Mouse (Mus musculus) myocyte (in vitro differentiated cells): ENCODE data around the gene Slc8a1.

Experiments used
- CEBPB ChIP-seq: IDR thresholded peaks from 2 replicates; pipeline ENCODE4 v1.6.1; 2011; ENCODE audit warnings: mild to moderate bottlenecking, moderate library complexity; ENCODE audit not compliant: poor library complexity, insufficient read depth, severe bottlenecking
- E2F4 ChIP-seq: IDR thresholded peaks from one replicate; pipeline ENCODE4 v1.6.1; 2011; ENCODE audit warnings: mild to moderate bottlenecking, control low read depth, moderate library complexity; ENCODE audit not compliant: insufficient read depth
- MAX ChIP-seq: IDR thresholded peaks from one replicate; pipeline ENCODE4 v1.6.1; 2011; ENCODE audit warnings: low read depth, mild to moderate bottlenecking, control low read depth
- MYOD1 ChIP-seq, 3 experiments: IDR thresholded peaks; one replicate each; pipeline ENCODE4 v1.6.1; 2011; ENCODE audit warnings: control low read depth in 2 of 3, low read depth in 2 of 3, mild to moderate bottlenecking in 2 of 3, moderate library complexity in 1 of 3; ENCODE audit not compliant: insufficient read length in 2 of 3, control insufficient read depth in 1 of 3
- MYOG ChIP-seq, 3 experiments: IDR thresholded peaks; one replicate each; pipeline ENCODE4 v1.6.1; 2011; ENCODE audit warnings: control low read depth in 2 of 3, low read depth in 2 of 3, mild to moderate bottlenecking in 2 of 3; ENCODE audit not compliant: insufficient read length in 2 of 3, control insufficient read depth in 1 of 3, insufficient read depth in 1 of 3
- POLR2A ChIP-seq: IDR thresholded peaks from one replicate; pipeline ENCODE4 v1.6.1; 2011; ENCODE audit warnings: low read depth, mild to moderate bottlenecking, control low read depth, moderate library complexity; ENCODE audit not compliant: insufficient read length
- POLR2AphosphoS2 ChIP-seq: IDR thresholded peaks from one replicate; pipeline ENCODE4 v1.6.1; 2011; ENCODE audit warnings: low read depth, control low read depth; ENCODE audit not compliant: insufficient read length
- REST ChIP-seq: IDR thresholded peaks from one replicate; pipeline ENCODE4 v1.6.1; 2011; ENCODE audit warnings: mild to moderate bottlenecking, control low read depth, moderate library complexity; ENCODE audit not compliant: insufficient read depth, insufficient read length
- SRF ChIP-seq: IDR thresholded peaks from one replicate; pipeline ENCODE4 v1.6.1; 2011; ENCODE audit warnings: low read depth; ENCODE audit not compliant: control insufficient read depth, insufficient read length
- TCF12 ChIP-seq: IDR thresholded peaks from one replicate; pipeline ENCODE4 v1.6.1; 2011; ENCODE audit warnings: mild to moderate bottlenecking, control low read depth; ENCODE audit not compliant: poor library complexity, insufficient read depth, severe bottlenecking
- USF1 ChIP-seq: IDR thresholded peaks from one replicate; pipeline ENCODE4 v1.6.1; 2011; ENCODE audit warnings: low read depth, mild to moderate bottlenecking, control low read depth, moderate library complexity

GRCm38 (mm10) chr17:81419802-81420459 is 318.2 kb downstream of the Slc8a1 start:
- no peak for TF ChIP-seq POLR2AphosphoS2
- TF ChIP-seq POLR2A, result no peak
- no peak for TF ChIP-seq TCF12
- peak in 2 of 3 experiments; percentile 74 to 86 for TF ChIP-seq MYOG (IDR thresholded peaks at IDR 0.05; ENCODE audit: control insufficient read depth in 1 of 3, insufficient read depth in 1 of 3, insufficient read length in 2 of 3, low read depth in 2 of 3)
- TF ChIP-seq E2F4, result no peak
- no peak for TF ChIP-seq CEBPB
- no peak for TF ChIP-seq MAX
- TF ChIP-seq MYOD1 (IDR thresholded peaks at IDR 0.05; ENCODE audit: control insufficient read depth in 1 of 3, insufficient read length in 2 of 3, low read depth in 2 of 3), result peak in 2 of 3 experiments; percentile 65 to 74
- no peak for TF ChIP-seq USF1
- no peak for TF ChIP-seq SRF
- no peak for TF ChIP-seq REST
